Mouse (Mus musculus): ENCODE data around the gene En2. TPM values are rescaled to one million over a fixed set of nuclear protein-coding genes. Genes with fewer than 3 reads are reported as not detected.

En2 gene
- polyA plus RNA-seq, 1 experiment from 2014 or later: 0.07 TPM

- 1% methylated on average over 15 of the region's 15 CpGs for WGBS
Observed at GRCm38 (mm10) chr5:28159072-28159458, 6.4 kb upstream of the En2 start.

GRCm38 (mm10) chr5:28159891-28160470, 5.5 kb upstream of the En2 start:
- 8% methylated on average over 8 of the region's 8 CpGs for WGBS
- Histone ChIP-seq H3K4me3 (ENCODE audit: low read length) (no peak overlapping the region), H3K27ac (ENCODE audit: low read length) (no peak overlapping the region), H3K36me3 (ENCODE audit: insufficient read depth, low read length) (no peaks in the 10 kb centered on the region), H3K4me2 (replicated peaks; ENCODE audit: low read depth, low read length) (no peak overlapping the region), H3K9ac (replicated peaks; ENCODE audit: low read length) (no peak overlapping the region), H3K9me3 (ENCODE audit: low read length) (no peaks in the 10 kb centered on the region), H3K27me3 (ENCODE audit: insufficient read depth, low read length) (peaks cover 93% of the 10 kb centered on the region), H3K4me1 (ENCODE audit: insufficient read depth, low read length) (peaks cover 10% of the 10 kb centered on the region; the same call in 1 of the 2 replicates)
- ATAC-seq (ENCODE audit: low FRiP score, low TSS enrichment): no peak

More at GRCm38 (mm10) chr5:28159072-28159458, 6.4 kb upstream of the En2 start:
- H3K4me2 ChIP-seq (replicated peaks; ENCODE audit: low read depth, low read length): no peak overlapping the region
- no peak overlapping the region for H3K27ac ChIP-seq (ENCODE audit: low read length)
- ATAC-seq (ENCODE audit: low FRiP score, low TSS enrichment): no peak
- no peaks in the 10 kb centered on the region for H3K36me3 ChIP-seq (ENCODE audit: insufficient read depth, low read length)
- no peak overlapping the region for H3K4me3 ChIP-seq (ENCODE audit: low read length)
- no peak overlapping the region for H3K9ac ChIP-seq (replicated peaks; ENCODE audit: low read length)
- H3K9me3 ChIP-seq (ENCODE audit: low read length): no peaks in the 10 kb centered on the region
- peaks cover 10% of the 10 kb centered on the region; the same call in 1 of the 2 replicates for H3K4me1 ChIP-seq (ENCODE audit: insufficient read depth, low read length)
- peaks cover 90% of the 10 kb centered on the region for H3K27me3 ChIP-seq (ENCODE audit: insufficient read depth, low read length)

DNA sequence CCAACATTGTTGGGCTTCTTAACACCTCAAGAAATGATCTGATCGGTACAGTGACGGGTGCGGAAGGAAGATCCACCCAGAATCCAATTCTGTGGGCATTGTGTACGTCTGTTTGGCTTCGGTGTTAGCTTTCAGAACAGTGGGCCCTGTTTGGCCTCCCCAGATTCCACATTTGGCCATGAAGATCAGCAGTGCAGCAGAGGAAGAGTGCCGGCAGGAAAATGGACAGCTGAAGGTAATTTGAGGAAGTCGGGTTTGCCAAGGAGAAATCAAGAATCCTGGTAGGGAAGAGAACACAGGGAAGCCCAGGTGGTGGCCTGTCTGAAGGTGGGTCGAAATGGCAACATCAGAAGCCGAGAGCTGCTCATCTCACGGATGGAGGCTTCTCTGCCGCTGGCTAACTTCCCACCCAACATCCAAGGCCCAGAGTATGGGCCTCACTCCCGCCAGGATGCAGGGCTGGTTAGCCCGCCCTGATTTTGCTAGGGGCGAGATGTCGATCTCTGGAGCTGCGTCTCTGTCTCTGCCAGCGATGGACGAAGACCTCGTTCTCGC, 4.0 kb upstream of the En2 start:
- no peak overlapping the region for H3K9ac ChIP-seq (replicated peaks; ENCODE audit: low read length)
- H3K27ac ChIP-seq (ENCODE audit: low read length): no peak overlapping the region
- no peaks in the 10 kb centered on the region for H3K36me3 ChIP-seq (ENCODE audit: insufficient read depth, low read length)
- ATAC-seq (ENCODE audit: low FRiP score, low TSS enrichment): no peak
- H3K4me1 ChIP-seq (ENCODE audit: insufficient read depth, low read length): peaks cover 19% of the 10 kb centered on the region
- peaks cover 99% of the 10 kb centered on the region for H3K27me3 ChIP-seq (ENCODE audit: insufficient read depth, low read length)
- no peak overlapping the region for H3K4me3 ChIP-seq (ENCODE audit: low read length)
- H3K9me3 ChIP-seq (ENCODE audit: low read length): no peaks in the 10 kb centered on the region
- H3K4me2 ChIP-seq (replicated peaks; ENCODE audit: low read depth, low read length): no peak overlapping the region
- WGBS: 6% methylated on average over 20 of the region's 20 CpGs

- Histone ChIP-seq H3K36me3 (ENCODE audit: insufficient read depth, low read length) (no peaks in the 10 kb centered on the region), H3K9ac (replicated peaks; ENCODE audit: low read length) (no peak overlapping the region), H3K4me3 (ENCODE audit: low read length) (no peak overlapping the region), H3K27me3 (ENCODE audit: insufficient read depth, low read length) (peaks cover 99% of the 10 kb centered on the region), H3K27ac (ENCODE audit: low read length) (no peak overlapping the region), H3K9me3 (ENCODE audit: low read length) (no peaks in the 10 kb centered on the region), H3K4me1 (ENCODE audit: insufficient read depth, low read length) (peaks cover 24% of the 10 kb centered on the region), H3K4me2 (replicated peaks; ENCODE audit: low read depth, low read length) (no peak overlapping the region)
- under 1% methylated on average over 24 of the region's 24 CpGs for WGBS
- ATAC-seq (ENCODE audit: low FRiP score, low TSS enrichment): no peak
Observed at GRCm38 (mm10) chr5:28161938-28162402, 3.5 kb upstream of the En2 start.

DNA sequence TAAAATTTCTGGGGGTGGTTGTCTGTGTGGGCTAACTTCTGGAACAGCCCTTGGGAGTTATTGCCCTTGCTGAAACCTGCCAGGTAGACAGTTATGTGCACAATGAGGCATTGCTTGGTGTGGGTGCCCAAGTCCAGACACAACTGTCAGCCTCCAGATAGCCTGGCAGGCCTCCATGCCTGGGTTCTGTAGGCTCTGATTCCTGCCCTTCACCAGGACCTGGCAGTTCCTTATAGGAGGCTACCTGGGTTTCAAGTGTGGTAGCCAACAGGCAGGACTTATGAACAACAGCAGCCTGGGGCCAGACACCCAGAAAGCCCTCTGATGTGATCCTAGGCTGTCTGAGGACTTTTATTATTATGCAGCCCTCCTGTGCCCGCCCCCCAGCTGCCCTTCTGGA, 1.6 kb upstream of the En2 start:
- peaks cover 28% of the 10 kb centered on the region for H3K4me1 ChIP-seq (ENCODE audit: insufficient read depth, low read length)
- H3K4me3 ChIP-seq (ENCODE audit: low read length): no peak overlapping the region
- peaks cover 98% of the 10 kb centered on the region for H3K27me3 ChIP-seq (ENCODE audit: insufficient read depth, low read length)
- H3K9ac ChIP-seq (replicated peaks; ENCODE audit: low read length): no peak overlapping the region
- 0% methylated on average over 1 of the region's 1 CpGs for WGBS
- no peaks in the 10 kb centered on the region for H3K36me3 ChIP-seq (ENCODE audit: insufficient read depth, low read length)
- H3K27ac ChIP-seq (ENCODE audit: low read length): no peak overlapping the region
- H3K4me2 ChIP-seq (replicated peaks; ENCODE audit: low read depth, low read length): no peak overlapping the region
- no peak for ATAC-seq (ENCODE audit: low FRiP score, low TSS enrichment)
- H3K9me3 ChIP-seq (ENCODE audit: low read length): no peaks in the 10 kb centered on the region

GRCm38 (mm10) chr5:28166256-28167231, 1.1 kb downstream of the En2 start:
- Histone ChIP-seq H3K27ac (ENCODE audit: low read length) (no peak overlapping the region), H3K27me3 (ENCODE audit: insufficient read depth, low read length) (peaks cover 95% of the 10 kb centered on the region), H3K9me3 (ENCODE audit: low read length) (no peaks in the 10 kb centered on the region), H3K9ac (replicated peaks; ENCODE audit: low read length) (peak overlapping the region; percentile 35; the same call in 1 of the 2 replicates), H3K4me1 (ENCODE audit: insufficient read depth, low read length) (peaks cover 29% of the 10 kb centered on the region), H3K36me3 (ENCODE audit: insufficient read depth, low read length) (no peaks in the 10 kb centered on the region), H3K4me2 (replicated peaks; ENCODE audit: low read depth, low read length) (peak overlapping the region; percentile 93), H3K4me3 (ENCODE audit: low read length) (peak overlapping the region; percentile 52)
- WGBS: under 1% methylated on average over 110 of the region's 111 CpGs
- ATAC-seq (ENCODE audit: low FRiP score, low TSS enrichment): peak; percentile 58

- H3K4me2 ChIP-seq (replicated peaks; ENCODE audit: low read depth, low read length): peak overlapping the region; percentile 11; the same call in 1 of the 2 replicates
- no peak for ATAC-seq (ENCODE audit: low FRiP score, low TSS enrichment)
Observed at GRCm38 (mm10) chr5:28167611-28168252, 2.2 kb downstream of the En2 start.

GRCm38 (mm10) chr5:28168253-28169165, 3.0 kb downstream of the En2 start:
- peaks cover 95% of the 10 kb centered on the region for H3K27me3 ChIP-seq (ENCODE audit: insufficient read depth, low read length)
- no peak overlapping the region for H3K27ac ChIP-seq (ENCODE audit: low read length)
- no peak overlapping the region for H3K9ac ChIP-seq (replicated peaks; ENCODE audit: low read length)
- H3K9me3 ChIP-seq (ENCODE audit: low read length): no peaks in the 10 kb centered on the region
- 1% methylated on average over 36 of the region's 36 CpGs for WGBS
- H3K4me2 ChIP-seq (replicated peaks; ENCODE audit: low read depth, low read length): peak overlapping the region; percentile 11; the same call in 1 of the 2 replicates
- no peak for ATAC-seq (ENCODE audit: low FRiP score, low TSS enrichment)
- H3K4me3 ChIP-seq (ENCODE audit: low read length): peak overlapping the region; percentile 21
- peaks cover 29% of the 10 kb centered on the region for H3K4me1 ChIP-seq (ENCODE audit: insufficient read depth, low read length)
- H3K36me3 ChIP-seq (ENCODE audit: insufficient read depth, low read length): no peaks in the 10 kb centered on the region

More at GRCm38 (mm10) chr5:28167611-28168252, 2.2 kb downstream of the En2 start:
- H3K4me1 ChIP-seq (ENCODE audit: insufficient read depth, low read length): peaks cover 29% of the 10 kb centered on the region
- peak overlapping the region; percentile 21 for H3K4me3 ChIP-seq (ENCODE audit: low read length)
- no peak overlapping the region for H3K27ac ChIP-seq (ENCODE audit: low read length)
- H3K36me3 ChIP-seq (ENCODE audit: insufficient read depth, low read length): no peaks in the 10 kb centered on the region
- no peak overlapping the region for H3K9ac ChIP-seq (replicated peaks; ENCODE audit: low read length)
- WGBS: under 1% methylated on average over 29 of the region's 29 CpGs
- H3K9me3 ChIP-seq (ENCODE audit: low read length): no peaks in the 10 kb centered on the region
- peaks cover 95% of the 10 kb centered on the region for H3K27me3 ChIP-seq (ENCODE audit: insufficient read depth, low read length)

Data from kidney, embryonic 16.5 days (tissue).